Mouse (Mus musculus) lung, adult 2 months (tissue): ENCODE measurements at regions not wholly inside any gene's neighbourhood (a gene's known extent, or its start where the extent isn't known, plus 50 kb on each side); places are given as distances from the start of the nearest gene placed in this dataset.

Source experiments
- DNase-seq: peaks from one replicate; pipeline ENCODE4 v3.0.0; 2022
- H3K4me1 ChIP-seq: fragments of 200-500 bp; 2 replicates; pipeline ENCODE4 v1.6.1; 2011; ENCODE audit warnings: low read length; ENCODE audit not compliant: control insufficient read depth, insufficient read depth
- H3K4me3 ChIP-seq: fragments of 200-500 bp; replicated peaks from 2 replicates; pipeline ENCODE3; 2011; ENCODE audit warnings: low read depth, mild to moderate bottlenecking, control low read depth, low read length; ENCODE audit errors: extremely low read depth
- CTCF ChIP-seq: fragments of 200-500 bp; IDR thresholded peaks from 2 replicates; pipeline ENCODE4 v1.5.1; 2011; ENCODE audit warnings: mild to moderate bottlenecking, low read length, control low read depth; ENCODE audit not compliant: insufficient read depth
- POLR2A ChIP-seq: fragments of 200-500 bp; IDR thresholded peaks from 2 replicates; pipeline ENCODE4 v1.6.1; 2011; ENCODE audit warnings: low read depth, mild to moderate bottlenecking, control low read depth, low read length, borderline replicate concordance; ENCODE audit errors: extremely low read depth
- WGBS: fragments of 180-500 bp; shearing (Covaris S2); methylation state at CpG from one replicate; pipeline ENCODE4 v1.1.7; 2018; 5-methylcytosine and 5-hydroxymethylcytosine counted together

DNA sequence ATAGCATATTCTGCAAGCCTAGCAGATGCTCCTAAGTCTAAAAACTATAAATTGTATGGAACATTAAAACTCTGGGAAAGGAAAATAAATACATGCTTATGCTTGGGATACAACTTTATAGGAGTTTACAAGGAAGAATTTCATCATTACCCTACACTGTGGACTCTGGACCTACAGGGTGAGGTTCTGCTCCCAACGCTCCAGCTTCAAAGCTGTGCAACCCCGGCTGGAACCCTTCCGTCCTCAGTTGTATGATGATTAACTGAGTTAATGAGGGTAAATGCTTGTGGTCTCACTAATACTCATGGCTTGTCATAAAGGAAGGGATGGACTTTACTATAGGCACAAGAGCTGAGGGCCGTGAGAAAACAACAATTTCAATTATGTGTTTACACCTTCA, 76.6 kb upstream of the Cited2 start:
- WGBS = 92% methylated on average over 4 of the region's 4 CpGs
- Histone ChIP-seq H3K4me3 (no peak overlapping the region), H3K4me1 (no peaks in the 10 kb centered on the region)
- DNase-seq = no peak
- no peak for TF ChIP-seq POLR2A
- TF ChIP-seq CTCF = no peak

GRCm38 (mm10) chr10:17648077-17648476, 74.9 kb upstream of the Cited2 start:
- no peaks in the 10 kb centered on the region for H3K4me1 ChIP-seq
- WGBS = 55% methylated on average over 6 of the region's 6 CpGs
- no peak for DNase-seq

GRCm38 (mm10) chr10:17650997-17651750, 71.8 kb upstream of the Cited2 start:
- H3K4me3 ChIP-seq = no peak overlapping the region
- WGBS = 78% methylated on average over 6 of the region's 6 CpGs
- TF ChIP-seq POLR2A = no peak
- TF ChIP-seq CTCF = no peak
- DNase-seq = no peak
- H3K4me1 ChIP-seq = no peaks in the 10 kb centered on the region; the same call in 1 of the 2 replicates

More at GRCm38 (mm10) chr10:17648077-17648476, 74.9 kb upstream of the Cited2 start:
- H3K4me3 ChIP-seq = no peak overlapping the region
- TF ChIP-seq CTCF = no peak
- no peak for TF ChIP-seq POLR2A

DNA sequence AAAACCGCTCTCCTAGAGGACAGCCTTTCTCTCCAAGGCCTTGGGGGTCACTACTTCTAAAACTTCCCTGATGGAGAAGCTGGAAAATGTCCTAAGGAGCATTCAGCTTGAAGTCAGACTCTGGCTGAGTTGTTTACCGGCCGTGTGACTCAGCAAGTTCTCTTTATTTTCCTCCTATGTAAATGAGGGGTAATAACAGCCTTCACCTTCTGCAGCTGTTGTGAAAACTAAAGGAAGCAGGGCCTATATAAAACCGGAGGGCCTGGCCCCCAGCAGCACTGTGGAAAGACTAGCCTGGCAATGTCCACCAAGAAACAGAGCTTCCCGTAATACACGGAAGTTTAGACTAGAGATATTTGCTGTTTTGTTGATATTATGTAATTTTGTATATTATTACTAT, 69.7 kb upstream of the Cited2 start:
- no peaks in the 10 kb centered on the region; the same call in 1 of the 2 replicates for H3K4me1 ChIP-seq
- WGBS = 46% methylated on average over 6 of the region's 6 CpGs
- no peak overlapping the region for H3K4me3 ChIP-seq
- TF ChIP-seq POLR2A (no peak), CTCF (no peak)
- DNase-seq = no peak

GRCm38 (mm10) chr10:17653785-17654184, 69.2 kb upstream of the Cited2 start:
- TF ChIP-seq CTCF (no peak), POLR2A (no peak)
- no peaks in the 10 kb centered on the region; the same call in 1 of the 2 replicates for H3K4me1 ChIP-seq
- 67% methylated on average over 9 of the region's 9 CpGs for WGBS
- H3K4me3 ChIP-seq = no peak overlapping the region
- no peak for DNase-seq

GRCm38 (mm10) chr10:17654308-17654858, 68.6 kb upstream of the Cited2 start:
- Histone ChIP-seq H3K4me1 (no peaks in the 10 kb centered on the region; the same call in 1 of the 2 replicates), H3K4me3 (no peak overlapping the region)
- 69% methylated on average over 2 of the region's 2 CpGs for WGBS
- DNase-seq = no peak
- TF ChIP-seq POLR2A = no peak
- no peak for TF ChIP-seq CTCF

DNA sequence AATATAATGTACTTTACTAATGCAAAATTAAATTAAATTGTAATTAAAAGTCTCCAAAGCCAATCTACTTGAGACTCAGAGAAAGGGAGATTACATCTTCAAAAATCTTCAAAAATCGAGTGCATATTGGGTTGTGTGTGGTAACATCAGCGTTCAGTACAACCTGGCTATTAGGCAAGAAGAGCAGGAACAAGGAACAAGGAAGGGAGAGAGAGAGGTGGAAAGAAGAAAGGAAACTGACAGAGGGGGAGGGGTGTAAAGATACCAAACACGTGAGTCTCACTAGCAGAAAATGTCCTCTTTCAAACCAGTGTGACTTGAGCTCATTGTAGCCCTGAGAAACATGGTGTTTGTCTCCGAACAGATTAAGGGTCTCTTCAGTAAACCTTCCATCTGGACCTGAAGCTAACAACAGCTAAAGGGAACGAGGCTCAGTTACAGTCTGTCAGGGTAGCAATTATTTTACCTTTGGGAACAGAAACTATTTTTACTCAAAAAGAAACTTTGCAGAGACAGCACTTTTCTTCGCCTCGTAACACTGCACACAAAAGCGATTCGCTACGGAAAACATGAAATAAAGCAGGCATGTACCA, 67.5 kb upstream of the Cited2 start:
- 80% methylated on average over 10 of the region's 10 CpGs for WGBS
- DNase-seq = no peak
- TF ChIP-seq POLR2A (no peak), CTCF (no peak)

GRCm38 (mm10) chr10:17656305-17656704, 66.7 kb upstream of the Cited2 start:
- WGBS = 60% methylated on average over 10 of the region's 10 CpGs
- no peak for DNase-seq
- Histone ChIP-seq H3K4me3 (no peak overlapping the region), H3K4me1 (no peaks in the 10 kb centered on the region; the same call in 1 of the 2 replicates)
- TF ChIP-seq POLR2A = no peak
- no peak for TF ChIP-seq CTCF

More for the DNA sequence above, 67.5 kb upstream of the Cited2 start:
- H3K4me1 ChIP-seq = no peaks in the 10 kb centered on the region; the same call in 1 of the 2 replicates
- H3K4me3 ChIP-seq = no peak overlapping the region

DNA sequence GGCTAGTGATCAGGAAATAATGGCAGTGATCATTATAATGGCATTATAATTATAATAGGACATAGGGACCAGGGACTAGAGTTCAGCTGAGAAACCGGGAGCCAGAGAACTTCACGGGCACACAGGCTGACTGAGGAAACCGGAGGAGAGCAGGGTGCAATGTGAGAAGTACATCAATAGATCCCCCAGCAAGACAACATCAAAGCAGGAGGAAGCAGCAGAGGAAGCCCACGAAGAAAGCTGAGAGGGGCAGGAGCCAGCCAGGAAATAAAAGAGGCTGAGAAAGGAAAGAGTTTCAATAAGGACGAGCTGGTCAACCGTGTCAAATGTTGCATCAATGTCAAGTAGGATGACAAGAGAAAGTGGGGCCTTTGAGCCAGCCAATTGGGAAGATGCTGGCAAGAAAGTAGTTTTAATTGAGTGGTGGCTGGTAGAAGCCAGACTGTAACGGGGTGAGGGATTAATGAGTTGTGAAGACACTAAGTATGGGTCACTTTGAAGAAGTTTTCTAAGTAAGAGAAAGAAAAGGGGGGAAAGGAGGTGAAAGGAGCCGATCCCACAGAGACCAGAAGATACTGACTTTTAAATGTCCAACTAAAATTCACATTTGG, 66.0 kb upstream of the Cited2 start:
- 26% methylated on average over 8 of the region's 8 CpGs for WGBS

More for the DNA sequence above, 66.0 kb upstream of the Cited2 start:
- DNase-seq = no peak
- Histone ChIP-seq H3K4me1 (no peaks in the 10 kb centered on the region; the same call in 1 of the 2 replicates), H3K4me3 (no peak overlapping the region)
- TF ChIP-seq CTCF (no peak), POLR2A (no peak)
